Mouse (Mus musculus): Measurements from ENCODE around the gene Zbtb1. TPM values are rescaled to one million over a fixed set of nuclear protein-coding genes. Genes with fewer than 3 reads are reported as not detected.

The Zbtb1 gene
- polyA plus RNA-seq, 1 experiment from 2014 or later = 8.2 TPM

DNA sequence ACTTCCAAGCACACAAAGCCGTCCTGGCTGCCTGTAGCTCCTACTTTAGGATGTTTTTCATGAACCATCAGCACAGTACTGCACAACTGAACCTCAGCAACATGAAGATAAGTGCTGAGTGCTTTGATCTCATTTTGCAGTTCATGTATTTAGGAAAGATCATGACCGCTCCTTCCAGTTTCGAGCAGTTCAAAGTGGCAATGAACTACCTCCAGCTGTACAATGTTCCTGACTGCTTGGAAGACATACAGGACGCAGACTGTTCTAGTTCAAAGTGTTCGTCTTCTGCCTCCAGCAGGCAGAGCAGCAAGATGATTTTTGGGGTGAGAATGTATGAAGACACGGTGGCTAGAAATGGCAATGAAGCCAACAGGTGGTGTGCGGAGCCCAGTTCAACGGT, 15.3 kb downstream of the Zbtb1 start:
- DNase-seq (ENCODE audit: low spot score) (no peak), ATAC-seq (replicated peaks; ENCODE audit: low FRiP score, low read depth) (no peak)
- H3K4me3 ChIP-seq (replicated peaks; ENCODE audit: low read depth, low read length) = no peak overlapping the region
- WGBS = 92% methylated on average over 8 of the region's 8 CpGs
- H3K4me1 ChIP-seq (replicated peaks; ENCODE audit: insufficient read depth, low read length) = no peaks in the 10 kb centered on the region
- H3K4me2 ChIP-seq (ENCODE audit: low read length) = no peak overlapping the region
- no peak overlapping the region for H3K27ac ChIP-seq
- no peak for TF ChIP-seq CTCF (IDR thresholded peaks at IDR 0.05; ENCODE audit: low read depth)
- H3K36me3 ChIP-seq (ENCODE audit: insufficient read depth, low read length) = peaks cover 18% of the 10 kb centered on the region; the same call in 1 of the 2 replicates
- no peaks in the 10 kb centered on the region for H3K27me3 ChIP-seq (ENCODE audit: insufficient read depth, low read length)
- no peaks in the 10 kb centered on the region for H3K9me3 ChIP-seq (replicated peaks; ENCODE audit: low read length)
- no peak overlapping the region for H3K9ac ChIP-seq (ENCODE audit: low read depth, low read length)

DNA sequence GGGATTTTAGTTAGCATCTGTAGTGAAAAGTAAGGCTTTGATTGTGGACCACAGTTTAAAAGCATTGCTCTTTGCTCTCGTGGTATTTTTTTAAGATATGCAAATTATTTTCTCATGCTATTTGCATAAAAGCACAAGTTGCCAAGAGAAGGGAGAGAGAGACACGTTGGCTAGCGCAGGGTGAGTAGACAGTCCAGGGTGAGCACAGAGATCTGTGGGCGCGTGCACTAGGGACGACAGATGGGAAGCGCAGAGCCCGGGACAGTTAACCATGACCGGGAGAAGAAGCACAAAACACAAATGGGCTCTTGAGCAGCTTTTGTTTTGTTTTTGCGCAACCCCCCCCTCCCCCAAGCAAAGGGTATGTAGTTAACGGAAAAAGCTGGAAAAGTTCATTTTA, 18.7 kb downstream of the Zbtb1 start:
- no peaks in the 10 kb centered on the region for H3K27me3 ChIP-seq (ENCODE audit: insufficient read depth, low read length)
- H3K9me3 ChIP-seq (replicated peaks; ENCODE audit: low read length) = no peaks in the 10 kb centered on the region
- DNase-seq (ENCODE audit: low spot score) = no peak
- ATAC-seq (replicated peaks; ENCODE audit: low FRiP score, low read depth) = no peak
- peaks cover 18% of the 10 kb centered on the region; the same call in 1 of the 2 replicates for H3K36me3 ChIP-seq (ENCODE audit: insufficient read depth, low read length)
- no peak for TF ChIP-seq CTCF (IDR thresholded peaks at IDR 0.05; ENCODE audit: low read depth)
- H3K4me1 ChIP-seq (replicated peaks; ENCODE audit: insufficient read depth, low read length) = no peaks in the 10 kb centered on the region
- no peak overlapping the region for H3K4me3 ChIP-seq (replicated peaks; ENCODE audit: low read depth, low read length)
- no peak overlapping the region for H3K4me2 ChIP-seq (ENCODE audit: low read length)
- no peak overlapping the region for H3K9ac ChIP-seq (ENCODE audit: low read depth, low read length)
- no peak overlapping the region for H3K27ac ChIP-seq
- 87% methylated on average over 11 of the region's 11 CpGs for WGBS

DNA sequence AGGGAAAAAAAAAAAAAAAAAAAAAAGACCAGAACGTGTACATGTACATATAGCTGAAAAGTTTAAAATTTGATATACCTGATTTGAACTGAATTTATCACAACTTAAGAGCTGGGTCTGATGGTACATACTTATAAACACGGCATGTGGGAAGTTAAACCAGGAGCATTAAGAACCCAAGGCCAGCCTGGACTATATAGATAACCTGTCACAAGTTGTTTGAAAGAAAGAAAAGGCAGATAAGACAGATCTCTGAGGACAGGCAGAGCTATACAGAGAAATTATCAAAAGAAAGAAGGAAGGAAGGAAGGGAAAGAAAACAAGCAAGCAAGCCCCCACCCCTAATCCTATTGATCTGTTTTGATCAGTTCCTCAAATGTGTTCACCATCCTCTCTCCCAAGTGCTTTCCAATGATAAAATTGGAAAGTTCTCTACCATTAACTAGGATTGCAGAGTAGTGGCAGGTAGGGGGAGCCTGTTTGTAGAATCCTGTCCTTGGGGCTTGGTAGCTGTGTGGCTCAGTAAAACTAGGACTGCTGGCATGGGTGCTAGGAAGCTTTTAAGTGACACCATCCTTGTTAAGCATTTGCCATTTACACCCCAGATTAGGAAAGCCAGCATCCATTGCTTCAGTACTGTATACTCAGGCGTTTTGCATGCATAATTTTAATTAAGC, 21.7 kb downstream of the Zbtb1 start:
- Histone ChIP-seq H3K9ac (ENCODE audit: low read depth, low read length) (no peak overlapping the region), H3K27ac (no peak overlapping the region), H3K9me3 (replicated peaks; ENCODE audit: low read length) (no peaks in the 10 kb centered on the region), H3K36me3 (ENCODE audit: insufficient read depth, low read length) (peaks cover 5% of the 10 kb centered on the region; the same call in 1 of the 2 replicates), H3K4me3 (replicated peaks; ENCODE audit: low read depth, low read length) (no peak overlapping the region), H3K27me3 (ENCODE audit: insufficient read depth, low read length) (no peaks in the 10 kb centered on the region), H3K4me1 (replicated peaks; ENCODE audit: insufficient read depth, low read length) (no peaks in the 10 kb centered on the region), H3K4me2 (ENCODE audit: low read length) (no peak overlapping the region)
- no peak for ATAC-seq (replicated peaks; ENCODE audit: low FRiP score, low read depth)
- no peak for TF ChIP-seq CTCF (IDR thresholded peaks at IDR 0.05; ENCODE audit: low read depth)
- DNase-seq (ENCODE audit: low spot score) = no peak
- WGBS = 79% methylated on average over 3 of the region's 3 CpGs

DNA sequence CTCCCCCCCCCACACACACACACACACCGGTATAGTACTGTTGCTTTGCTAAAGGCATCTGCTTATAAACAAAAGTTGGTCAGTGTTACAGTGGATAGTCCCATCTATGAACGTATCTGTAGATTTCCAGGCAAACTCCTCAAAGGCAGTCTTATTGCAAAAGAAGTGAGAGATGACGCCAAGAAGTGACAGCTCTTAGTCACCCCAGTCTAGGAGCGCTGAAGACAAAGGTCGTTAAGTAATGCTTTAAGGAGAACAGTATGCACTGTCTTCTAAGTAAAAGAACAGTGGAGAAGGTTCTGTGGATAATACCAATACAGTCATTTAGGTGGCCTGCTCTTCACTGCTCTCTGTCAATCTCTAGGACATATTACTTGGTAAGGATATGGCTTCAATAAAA, 22.9 kb downstream of the Zbtb1 start:
- WGBS = 85% methylated on average over 5 of the region's 5 CpGs
- ATAC-seq (replicated peaks; ENCODE audit: low FRiP score, low read depth) (no peak), DNase-seq (ENCODE audit: low spot score) (no peak)
- H3K4me2 ChIP-seq (ENCODE audit: low read length) = no peak overlapping the region
- H3K36me3 ChIP-seq (ENCODE audit: insufficient read depth, low read length) = no peaks in the 10 kb centered on the region
- H3K9me3 ChIP-seq (replicated peaks; ENCODE audit: low read length) = no peaks in the 10 kb centered on the region
- H3K27me3 ChIP-seq (ENCODE audit: insufficient read depth, low read length) = no peaks in the 10 kb centered on the region
- no peak for TF ChIP-seq CTCF (IDR thresholded peaks at IDR 0.05; ENCODE audit: low read depth)
- H3K9ac ChIP-seq (ENCODE audit: low read depth, low read length) = no peak overlapping the region
- H3K4me3 ChIP-seq (replicated peaks; ENCODE audit: low read depth, low read length) = no peak overlapping the region
- no peak overlapping the region for H3K27ac ChIP-seq
- H3K4me1 ChIP-seq (replicated peaks; ENCODE audit: insufficient read depth, low read length) = no peaks in the 10 kb centered on the region

DNA sequence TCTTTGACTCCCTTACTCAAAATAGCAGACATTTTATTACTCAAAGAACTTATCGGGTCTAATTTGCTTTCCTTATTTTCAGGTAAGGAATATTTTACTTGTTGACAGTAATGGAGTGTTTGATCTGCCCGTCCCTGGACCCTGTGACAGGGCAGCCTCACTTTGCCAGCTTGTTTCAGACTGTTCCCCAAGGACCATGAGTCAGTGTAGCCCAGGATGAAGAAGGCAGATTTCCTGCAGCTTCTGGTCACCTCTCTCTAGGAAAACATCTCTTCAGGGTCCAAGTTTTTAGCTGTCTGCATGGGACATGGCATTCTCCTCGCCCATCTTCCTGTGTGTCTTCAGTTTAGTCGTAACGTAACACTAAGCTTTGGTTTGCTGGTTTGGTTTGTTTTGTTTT, 27.2 kb downstream of the Zbtb1 start:
- WGBS = 76% methylated on average over 5 of the region's 5 CpGs
- no peaks in the 10 kb centered on the region for H3K4me1 ChIP-seq (replicated peaks; ENCODE audit: insufficient read depth, low read length)
- TF ChIP-seq CTCF (IDR thresholded peaks at IDR 0.05; ENCODE audit: low read depth) = no peak
- no peak overlapping the region for H3K4me3 ChIP-seq (replicated peaks; ENCODE audit: low read depth, low read length)
- no peaks in the 10 kb centered on the region for H3K27me3 ChIP-seq (ENCODE audit: insufficient read depth, low read length)
- no peaks in the 10 kb centered on the region for H3K9me3 ChIP-seq (replicated peaks; ENCODE audit: low read length)
- no peak overlapping the region for H3K9ac ChIP-seq (ENCODE audit: low read depth, low read length)
- no peaks in the 10 kb centered on the region for H3K36me3 ChIP-seq (ENCODE audit: insufficient read depth, low read length)
- no peak overlapping the region for H3K27ac ChIP-seq
- no peak for ATAC-seq (replicated peaks; ENCODE audit: low FRiP score, low read depth)
- no peak for DNase-seq (ENCODE audit: low spot score)
- H3K4me2 ChIP-seq (ENCODE audit: low read length) = no peak overlapping the region

DNA sequence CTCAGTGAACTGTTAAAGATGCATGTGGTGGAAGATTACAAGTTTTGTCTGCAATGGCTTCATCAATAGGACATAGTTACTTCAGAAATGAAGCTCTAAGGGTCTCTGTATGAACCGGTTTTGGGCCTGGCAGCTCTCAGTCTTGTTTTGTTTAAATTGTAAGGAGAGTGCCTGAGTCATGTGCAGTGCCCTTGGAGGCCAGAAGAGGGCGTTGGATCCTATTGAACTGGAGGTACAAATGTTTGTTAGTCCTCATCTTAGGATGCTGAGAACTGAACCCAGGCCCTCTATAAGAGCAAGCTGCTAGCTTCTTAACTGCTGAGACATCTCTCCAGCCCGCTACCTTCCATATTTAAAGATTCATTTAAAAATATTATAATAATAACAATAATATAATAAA, 31.6 kb downstream of the Zbtb1 start:
- no peaks in the 10 kb centered on the region for H3K36me3 ChIP-seq (ENCODE audit: insufficient read depth, low read length)
- H3K9me3 ChIP-seq (replicated peaks; ENCODE audit: low read length) = no peaks in the 10 kb centered on the region
- DNase-seq (ENCODE audit: low spot score) (no peak), ATAC-seq (replicated peaks; ENCODE audit: low FRiP score, low read depth) (no peak)
- peaks cover 14% of the 10 kb centered on the region for H3K4me1 ChIP-seq (replicated peaks; ENCODE audit: insufficient read depth, low read length)
- no peak overlapping the region for H3K4me2 ChIP-seq (ENCODE audit: low read length)
- peak; percentile 44 for TF ChIP-seq CTCF (IDR thresholded peaks at IDR 0.05; ENCODE audit: low read depth)
- no peak overlapping the region for H3K4me3 ChIP-seq (replicated peaks; ENCODE audit: low read depth, low read length)
- 61% methylated on average over 3 of the region's 3 CpGs for WGBS
- H3K27me3 ChIP-seq (ENCODE audit: insufficient read depth, low read length) = 0 out of 2 replicates have a peak, but pooled peaks cover 5% of the 10 kb centered on the region
- no peak overlapping the region for H3K27ac ChIP-seq
- no peak overlapping the region for H3K9ac ChIP-seq (ENCODE audit: low read depth, low read length)
